Mouse (Mus musculus) midbrain, embryonic 14.5 days (tissue): ENCODE measurements around the gene Cd300lg. TPM values are rescaled to one million over a fixed set of nuclear protein-coding genes. Genes with fewer than 3 reads are reported as not detected.

Source experiments
- ATAC-seq: fragments of 200-750 bp; cut with Nextera tagmentation; 2 replicates; pipeline ENCODE4 v1.8.0; 2017; ENCODE audit warnings: moderate number of reproducible peaks, moderate library complexity; ENCODE audit not compliant: low FRiP score, low TSS enrichment
- DNase-seq: peaks from one replicate; pipeline ENCODE4 v3.0.0-alpha.2; 2015
- H3K27ac ChIP-seq: fragments of 300-500 bp; sonication (generic); replicated peaks from 2 replicates; pipeline ENCODE4 v1.5.1; 2014; ENCODE audit warnings: mild to moderate bottlenecking, low read depth, low read length, moderate library complexity
- H3K27me3 ChIP-seq: fragments of 300-500 bp; sonication (generic); 2 replicates; pipeline ENCODE4 v1.6.1; 2014; ENCODE audit warnings: low read length, control low read depth, mixed read lengths; ENCODE audit not compliant: control insufficient read depth, insufficient read depth
- H3K36me3 ChIP-seq: fragments of 300-500 bp; sonication (generic); 2 replicates; pipeline ENCODE4 v1.6.1; 2014; ENCODE audit warnings: low read length, control low read depth; ENCODE audit not compliant: control insufficient read depth, insufficient read depth
- H3K4me1 ChIP-seq: fragments of 300-500 bp; sonication (generic); 2 replicates; pipeline ENCODE4 v1.6.1; 2014; ENCODE audit warnings: mild to moderate bottlenecking, antibody characterized with exemption, low read length, control low read depth; ENCODE audit not compliant: control insufficient read depth, insufficient read depth
- H3K4me2 ChIP-seq: fragments of 300-500 bp; sonication (generic); 2 replicates; pipeline ENCODE4 v1.6.1; 2014; ENCODE audit warnings: mild to moderate bottlenecking, low read length, moderate library complexity
- H3K4me3 ChIP-seq: fragments of 300-500 bp; sonication (generic); replicated peaks from 2 replicates; pipeline ENCODE4 v1.5.1; 2014; ENCODE audit warnings: low read depth, low read length
- H3K9ac ChIP-seq: fragments of 300-500 bp; sonication (generic); replicated peaks from 2 replicates; pipeline ENCODE4 v1.6.1; 2014; ENCODE audit warnings: mild to moderate bottlenecking, low read length, moderate library complexity
- H3K9me3 ChIP-seq: fragments of 300-500 bp; sonication (generic); 2 replicates; pipeline ENCODE4 v1.6.1; 2016; ENCODE audit warnings: low read length, control low read depth, mixed read lengths; ENCODE audit not compliant: control insufficient read depth
- WGBS: fragments of 180-500 bp; shearing (Covaris S2); extraction: QIAGEN DNeasy Blood & Tissue Kit; methylation state at CpG from one replicate; pipeline ENCODE4 v1.1.7; 2014; 5-methylcytosine and 5-hydroxymethylcytosine counted together
- polyA plus RNA-seq: library from polyadenylated mRNA; unstranded; fragments of >200 nt; fragmentation: Nextera tagmentation; extraction: Ambion mirVana; gene quantifications from 2 replicates; pipeline ENCODE4 v1.2.1, GENCODE M21; 2014

The Cd300lg gene
- polyA plus RNA-seq, 1 experiment from 2014 or later: 0.17 TPM

DNA sequence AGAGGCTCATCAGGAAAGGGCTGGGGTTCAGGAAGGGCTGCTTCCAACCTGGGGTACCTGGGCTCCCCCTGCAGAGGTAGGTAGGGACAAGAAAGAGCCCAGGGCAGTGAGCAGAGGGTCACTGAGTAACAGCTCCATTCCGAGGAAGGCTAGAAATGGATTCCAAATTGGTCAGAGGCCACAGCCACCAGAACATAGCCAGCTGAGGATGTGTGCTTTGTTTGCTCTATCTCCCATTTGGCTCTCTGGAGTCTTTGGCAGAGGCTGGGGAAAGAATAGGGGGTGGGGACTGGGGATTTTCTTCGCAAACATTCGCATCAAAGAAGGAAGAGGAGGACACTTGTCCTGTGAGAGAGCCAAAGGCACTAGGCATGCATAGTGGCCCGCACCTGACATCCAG is 10.6 kb downstream of the Cd300lg start:
- H3K27me3 ChIP-seq: no peaks in the 10 kb centered on the region
- no peaks in the 10 kb centered on the region for H3K9me3 ChIP-seq
- H3K4me2 ChIP-seq: no peak overlapping the region
- no peaks in the 10 kb centered on the region for H3K36me3 ChIP-seq
- no peak overlapping the region for H3K4me3 ChIP-seq
- H3K4me1 ChIP-seq: no peaks in the 10 kb centered on the region
- ATAC-seq (no peak), DNase-seq (no peak)
- H3K9ac ChIP-seq: no peak overlapping the region
- WGBS: 39% methylated on average over 4 of the region's 4 CpGs
- no peak overlapping the region for H3K27ac ChIP-seq

DNA sequence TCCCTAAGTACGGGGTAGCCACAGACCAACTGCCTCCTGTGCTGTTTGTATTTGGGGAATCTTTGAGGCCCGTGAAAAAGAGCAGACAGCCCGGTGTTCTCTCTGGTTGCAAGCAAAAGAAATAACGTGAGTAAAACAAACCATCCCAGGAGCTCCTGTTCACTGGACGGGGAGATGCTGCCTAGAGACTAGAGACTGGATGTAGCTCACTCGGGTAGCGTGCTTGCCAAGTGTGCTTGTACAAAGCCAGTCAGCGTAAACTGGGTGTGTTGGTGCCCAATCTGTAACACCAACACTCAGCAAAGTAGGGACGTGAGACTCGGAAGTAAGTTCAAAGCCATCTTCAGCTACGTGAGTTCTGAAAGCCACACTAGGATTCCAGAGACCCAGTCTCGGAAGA is 11.4 kb downstream of the Cd300lg start:
- no peak for DNase-seq
- Histone ChIP-seq H3K4me3 (no peak overlapping the region), H3K4me1 (no peaks in the 10 kb centered on the region), H3K36me3 (peaks cover under 1% of the 10 kb centered on the region; the same call in 1 of the 2 replicates), H3K27me3 (no peaks in the 10 kb centered on the region), H3K9me3 (no peaks in the 10 kb centered on the region), H3K27ac (no peak overlapping the region), H3K9ac (no peak overlapping the region), H3K4me2 (no peak overlapping the region)
- ATAC-seq: no peak
- WGBS: 83% methylated on average over 12 of the region's 12 CpGs

GRCm38 (mm10) chr11:102053183-102053582 is 11.9 kb downstream of the Cd300lg start:
- ATAC-seq (no peak), DNase-seq (no peak)
- Histone ChIP-seq H3K4me2 (no peak overlapping the region), H3K27me3 (no peaks in the 10 kb centered on the region), H3K4me3 (no peak overlapping the region), H3K36me3 (peaks cover 5% of the 10 kb centered on the region; the same call in 1 of the 2 replicates), H3K9me3 (no peaks in the 10 kb centered on the region), H3K4me1 (no peaks in the 10 kb centered on the region), H3K9ac (no peak overlapping the region), H3K27ac (no peak overlapping the region)
- 82% methylated on average over 7 of the region's 7 CpGs for WGBS

- no peak overlapping the region for H3K27ac ChIP-seq
- H3K4me3 ChIP-seq: no peak overlapping the region
- ATAC-seq: no peak
- H3K9me3 ChIP-seq: no peaks in the 10 kb centered on the region
- no peak overlapping the region for H3K4me2 ChIP-seq
- no peaks in the 10 kb centered on the region for H3K4me1 ChIP-seq
- WGBS: 28% methylated on average over 9 of the region's 9 CpGs
- peak; percentile 73 for DNase-seq
- peaks cover 12% of the 10 kb centered on the region for H3K36me3 ChIP-seq
- H3K9ac ChIP-seq: no peak overlapping the region
- no peaks in the 10 kb centered on the region for H3K27me3 ChIP-seq
Observed at GRCm38 (mm10) chr11:102053847-102054246, 12.5 kb downstream of the Cd300lg start.

DNA sequence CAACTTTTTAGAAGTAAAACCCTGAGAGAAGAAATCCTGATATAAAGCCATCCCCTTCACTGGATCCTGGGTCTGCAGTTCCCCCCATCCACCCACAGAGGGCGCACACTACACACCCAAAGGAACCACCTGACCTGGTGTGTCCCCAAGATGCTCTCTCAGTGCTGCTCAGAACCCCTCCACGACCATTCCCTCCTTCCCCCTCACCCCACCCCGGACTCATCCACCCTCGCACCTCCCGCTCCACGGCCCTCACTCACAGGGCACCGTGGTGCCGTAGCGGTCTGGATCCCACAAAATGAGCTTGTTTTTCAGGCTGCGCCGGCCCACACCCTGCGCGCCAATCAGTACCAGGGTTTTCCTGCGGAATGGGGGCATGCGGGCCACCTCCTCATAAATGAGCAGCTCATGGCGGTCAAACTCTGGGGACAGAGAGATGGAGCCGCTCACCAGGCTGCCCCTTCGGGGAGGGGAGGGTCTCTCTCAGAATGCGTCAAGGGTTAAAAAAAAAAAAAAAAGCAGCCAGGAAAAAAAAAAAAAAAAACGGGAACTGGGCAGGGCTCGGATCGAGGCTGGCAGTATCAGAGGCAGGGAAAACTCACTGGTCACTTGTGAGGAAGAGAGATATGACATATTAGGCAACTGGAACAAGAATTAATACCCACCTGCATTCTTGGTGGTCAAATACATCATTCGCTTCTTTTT is 20.1 kb downstream of the Cd300lg start:
- Histone ChIP-seq H3K9me3 (no peaks in the 10 kb centered on the region), H3K36me3 (peaks cover 49% of the 10 kb centered on the region), H3K27me3 (no peaks in the 10 kb centered on the region), H3K27ac (no peak overlapping the region), H3K4me3 (peak overlapping the region; percentile 28), H3K9ac (peak overlapping the region; percentile 21; the same call in 1 of the 2 replicates), H3K4me1 (0 out of 2 replicates have a peak, but pooled peaks cover 3% of the 10 kb centered on the region), H3K4me2 (peak overlapping the region; percentile 58)
- peak; percentile 64 for ATAC-seq
- peak; percentile 89 for DNase-seq
- WGBS: 4% methylated on average over 23 of the region's 23 CpGs

- H3K4me3 ChIP-seq: no peak overlapping the region
- H3K4me1 ChIP-seq: 0 out of 2 replicates have a peak, but pooled peaks cover 3% of the 10 kb centered on the region
- ATAC-seq (no peak), DNase-seq (no peak)
- no peak overlapping the region for H3K27ac ChIP-seq
- H3K9me3 ChIP-seq: no peaks in the 10 kb centered on the region
- no peaks in the 10 kb centered on the region for H3K27me3 ChIP-seq
- peaks cover 49% of the 10 kb centered on the region for H3K36me3 ChIP-seq
- no peak overlapping the region for H3K9ac ChIP-seq
- H3K4me2 ChIP-seq: no peak overlapping the region; the same call in 1 of the 2 replicates
- 40% methylated on average over 16 of the region's 16 CpGs for WGBS
Observed at GRCm38 (mm10) chr11:102061941-102062473, 20.7 kb downstream of the Cd300lg start.

GRCm38 (mm10) chr11:102063076-102063475 is 21.8 kb downstream of the Cd300lg start:
- Histone ChIP-seq H3K9ac (no peak overlapping the region), H3K4me2 (no peak overlapping the region), H3K36me3 (peaks cover 45% of the 10 kb centered on the region), H3K27me3 (no peaks in the 10 kb centered on the region), H3K4me3 (no peak overlapping the region), H3K4me1 (0 out of 2 replicates have a peak, but pooled peaks cover 3% of the 10 kb centered on the region), H3K9me3 (no peaks in the 10 kb centered on the region), H3K27ac (no peak overlapping the region)
- DNase-seq (no peak), ATAC-seq (no peak)
- 85% methylated on average over 13 of the region's 13 CpGs for WGBS

- Histone ChIP-seq H3K9me3 (no peaks in the 10 kb centered on the region), H3K36me3 (peaks cover 9% of the 10 kb centered on the region), H3K9ac (no peak overlapping the region), H3K4me3 (no peak overlapping the region), H3K4me1 (no peaks in the 10 kb centered on the region), H3K27ac (no peak overlapping the region), H3K27me3 (no peaks in the 10 kb centered on the region), H3K4me2 (no peak overlapping the region)
- ATAC-seq (no peak), DNase-seq (peak; percentile 55)
- 45% methylated on average over 2 of the region's 2 CpGs for whole genome bisulfite sequencing
Observed at GRCm38 (mm10) chr11:102068969-102069368, 27.7 kb downstream of the Cd300lg start.

- DNase-seq (no peak), ATAC-seq (no peak)
- peaks cover 11% of the 10 kb centered on the region for H3K36me3 ChIP-seq
- WGBS: 52% methylated on average over 11 of the region's 11 CpGs
- H3K4me3 ChIP-seq: no peak overlapping the region
- no peak overlapping the region for H3K9ac ChIP-seq
- H3K4me1 ChIP-seq: no peaks in the 10 kb centered on the region
- H3K4me2 ChIP-seq: no peak overlapping the region
- no peaks in the 10 kb centered on the region for H3K27me3 ChIP-seq
- H3K9me3 ChIP-seq: no peaks in the 10 kb centered on the region
- H3K27ac ChIP-seq: no peak overlapping the region
Observed at GRCm38 (mm10) chr11:102069633-102070032, 28.3 kb downstream of the Cd300lg start.
